Mouse (Mus musculus) liver, embryonic 15.5 days (tissue): Measurements from ENCODE around the gene Nxnl1. TPM values are rescaled to one million over a fixed set of nuclear protein-coding genes. Genes with fewer than 3 reads are reported as not detected.
"Not testable (repeated sequence)": the region's sequence is repeated elsewhere in the genome, so short reads cannot be mapped to it uniquely, and the experiment has no call there.

ENCODE experiments used
- ATAC-seq: fragments of 200-750 bp; cut with Nextera tagmentation; 2 replicates; pipeline ENCODE4 v1.8.0; 2017; ENCODE audit warnings: moderate number of reproducible peaks, mild to moderate bottlenecking, moderate library complexity; ENCODE audit not compliant: insufficient read depth
- H3K27ac ChIP-seq: fragments of 300-500 bp; sonication (generic); replicated peaks from 2 replicates; pipeline ENCODE4 v1.5.1; 2015; ENCODE audit warnings: mild to moderate bottlenecking, inconsistent platforms
- H3K27me3 ChIP-seq: fragments of 300-500 bp; sonication (generic); 2 replicates; pipeline ENCODE4 v1.6.1; 2015; ENCODE audit warnings: mild to moderate bottlenecking, inconsistent platforms
- H3K36me3 ChIP-seq: fragments of 300-500 bp; sonication (generic); replicated peaks from 2 replicates; pipeline ENCODE4 v1.6.1; 2015; ENCODE audit warnings: moderate library complexity, mild to moderate bottlenecking, inconsistent platforms
- H3K4me1 ChIP-seq: fragments of 300-500 bp; sonication (generic); replicated peaks from 2 replicates; pipeline ENCODE4 v1.6.1; 2015; ENCODE audit warnings: inconsistent platforms
- H3K4me2 ChIP-seq: fragments of 300-500 bp; sonication (generic); 2 replicates; pipeline ENCODE4 v1.6.1; 2015; ENCODE audit warnings: moderate library complexity, mild to moderate bottlenecking, inconsistent platforms
- H3K4me3 ChIP-seq: fragments of 300-500 bp; sonication (generic); replicated peaks from 2 replicates; pipeline ENCODE4 v1.5.1; 2015; ENCODE audit warnings: mild to moderate bottlenecking, inconsistent platforms
- H3K9ac ChIP-seq: fragments of 300-500 bp; sonication (generic); 2 replicates; pipeline ENCODE4 v1.6.1; 2015; ENCODE audit warnings: moderate library complexity, mild to moderate bottlenecking, inconsistent platforms
- H3K9me3 ChIP-seq: fragments of 300-500 bp; sonication (generic); replicated peaks from 2 replicates; pipeline ENCODE4 v1.6.1; 2016; ENCODE audit warnings: inconsistent platforms
- WGBS: fragments of 180-500 bp; shearing (Covaris S2); methylation state at CpG from one replicate; pipeline ENCODE4 v1.1.7; 2015; ENCODE audit warnings: mixed read lengths; ENCODE audit not compliant: insufficient replicate concordance; 5-methylcytosine and 5-hydroxymethylcytosine counted together
- polyA plus RNA-seq: library from polyadenylated mRNA; unstranded; fragments of >200 nt; fragmentation: Nextera tagmentation; extraction: Ambion mirVana; gene quantifications from 2 replicates; pipeline ENCODE4 v1.2.1, GENCODE M21; 2015

The Nxnl1 gene
- polyA plus RNA-seq, 1 experiment from 2014 or later = not detected

- WGBS = 59% methylated on average over 7 of the region's 12 CpGs
- not testable (repeated sequence) for H3K9me3 ChIP-seq, ATAC-seq, H3K9ac ChIP-seq, H3K36me3 ChIP-seq, H3K4me2 ChIP-seq, H3K4me3 ChIP-seq, H3K27ac ChIP-seq
- peaks cover 12% of the 10 kb centered on the region for H3K27me3 ChIP-seq
- H3K4me1 ChIP-seq = peaks cover 12% of the 10 kb centered on the region
Observed at GRCm38 (mm10) chr8:71530735-71531467, 35.5 kb downstream of the Nxnl1 start.

DNA sequence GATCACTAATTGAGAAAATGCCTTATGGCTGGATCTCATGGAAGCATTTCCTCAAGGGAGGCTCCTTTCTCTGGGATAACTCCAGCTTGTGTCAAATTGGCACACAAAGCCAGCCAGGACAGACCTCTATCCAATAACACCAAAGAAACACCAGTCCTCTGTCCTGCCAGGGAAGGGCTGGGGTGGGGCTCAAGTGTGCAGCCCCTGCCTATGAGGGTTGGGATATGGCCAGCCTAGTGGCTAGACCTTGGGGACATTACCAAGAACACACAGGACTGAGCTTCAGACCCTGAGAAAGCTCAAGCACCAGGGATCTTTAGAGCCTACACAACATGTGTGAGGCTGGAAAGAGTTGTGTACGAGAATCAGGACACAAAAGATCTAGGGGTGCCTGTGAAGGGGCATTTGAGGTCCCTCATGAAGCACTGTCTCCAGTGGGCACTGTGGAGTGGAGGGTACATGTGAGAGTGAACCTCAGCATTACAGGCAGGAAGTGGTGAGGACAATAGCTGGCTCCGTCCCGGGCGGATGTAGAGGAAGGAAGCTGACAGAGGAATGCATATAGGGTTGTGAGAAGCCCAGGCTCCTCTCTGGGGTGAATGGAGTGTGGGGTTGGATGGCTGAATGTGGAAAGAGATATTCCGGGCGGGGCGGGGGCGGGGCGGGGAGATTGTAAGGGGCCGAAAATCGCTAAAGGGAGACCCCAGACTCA, 37.9 kb downstream of the Nxnl1 start:
- H3K27me3 ChIP-seq = peaks cover 25% of the 10 kb centered on the region
- no peak overlapping the region for H3K9ac ChIP-seq
- 20% methylated on average over 11 of the region's 11 CpGs for WGBS
- H3K9me3 ChIP-seq = no peaks in the 10 kb centered on the region
- H3K36me3 ChIP-seq = no peaks in the 10 kb centered on the region
- H3K4me3 ChIP-seq = no peak overlapping the region
- 0 out of 2 replicates have a peak, but pooled peaks cover 9% of the 10 kb centered on the region for H3K4me1 ChIP-seq
- H3K4me2 ChIP-seq = no peak overlapping the region
- peak; percentile 62 for ATAC-seq
- H3K27ac ChIP-seq = peak overlapping the region; percentile 29; the same call in 1 of the 2 replicates

- peaks cover 27% of the 10 kb centered on the region for H3K27me3 ChIP-seq
- ATAC-seq = no peak
- H3K36me3 ChIP-seq = no peaks in the 10 kb centered on the region
- H3K9me3 ChIP-seq = no peaks in the 10 kb centered on the region
- H3K4me3 ChIP-seq = no peak overlapping the region
- H3K4me2 ChIP-seq = no peak overlapping the region
- H3K27ac ChIP-seq = peak overlapping the region; percentile 33; the same call in 1 of the 2 replicates
- 0 out of 2 replicates have a peak, but pooled peaks cover 9% of the 10 kb centered on the region for H3K4me1 ChIP-seq
- no peak overlapping the region for H3K9ac ChIP-seq
- 44% methylated on average over 3 of the region's 3 CpGs for WGBS
Observed at GRCm38 (mm10) chr8:71527162-71527870, 39.1 kb downstream of the Nxnl1 start.

DNA sequence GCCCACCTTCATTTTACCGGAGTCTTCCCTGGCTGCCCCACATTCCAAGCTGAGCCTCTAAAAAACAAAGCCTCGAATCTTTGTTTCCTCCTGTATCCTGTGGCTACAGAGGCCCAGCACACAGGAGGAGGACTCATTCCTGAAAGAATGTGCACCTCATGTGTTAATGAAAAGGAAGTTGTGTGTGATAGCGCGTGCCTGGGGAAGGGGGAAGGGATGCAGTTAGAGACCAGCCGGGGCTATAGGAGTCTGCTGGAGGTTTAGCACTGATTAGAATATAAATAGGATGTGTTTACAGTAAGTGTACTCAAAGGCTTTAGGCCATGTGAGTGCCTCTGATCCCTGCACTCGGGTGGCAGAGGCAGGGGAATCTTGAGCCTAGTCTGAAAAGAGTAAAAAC, 40.1 kb downstream of the Nxnl1 start:
- 10% methylated on average over 6 of the region's 6 CpGs for WGBS
- no peaks in the 10 kb centered on the region for H3K36me3 ChIP-seq
- H3K27ac ChIP-seq = peak overlapping the region; percentile 33; the same call in 1 of the 2 replicates

GRCm38 (mm10) chr8:71525226-71526050, 41.0 kb downstream of the Nxnl1 start, which contains the start of gene Ccdc194:
Gene Ccdc194 (minus strand): TSS chr8:71525711.
- no peak within 1 kb of the TSS for H3K4me2 ChIP-seq
- H3K27ac ChIP-seq = peak within 1 kb of the TSS; percentile 33; the same call in 1 of the 2 replicates
- no peak within 1 kb of the TSS for H3K9ac ChIP-seq
- WGBS = 39% methylated on average over 46 of the region's 46 CpGs
- H3K27me3 ChIP-seq = peaks cover 35% of the 10 kb centered on the region
- no peak within 1 kb of the TSS for H3K4me3 ChIP-seq
- H3K36me3 ChIP-seq = no peaks in the 10 kb centered on the region
- H3K4me1 ChIP-seq = peaks cover 12% of the 10 kb centered on the region; the same call in 1 of the 2 replicates
- no peak for ATAC-seq
- no peaks in the 10 kb centered on the region for H3K9me3 ChIP-seq

More for the DNA sequence above, 40.1 kb downstream of the Nxnl1 start:
- Histone ChIP-seq H3K27me3 (peaks cover 27% of the 10 kb centered on the region), H3K4me2 (no peak overlapping the region), H3K4me1 (peaks cover 13% of the 10 kb centered on the region; the same call in 1 of the 2 replicates), H3K9ac (no peak overlapping the region), H3K9me3 (no peaks in the 10 kb centered on the region), H3K4me3 (no peak overlapping the region)
- ATAC-seq = no peak

- H3K4me1 ChIP-seq = peaks cover 5% of the 10 kb centered on the region; the same call in 1 of the 2 replicates
- no peak overlapping the region for H3K4me3 ChIP-seq
- no peaks in the 10 kb centered on the region for H3K9me3 ChIP-seq
- no peaks in the 10 kb centered on the region for H3K36me3 ChIP-seq
- ATAC-seq = peak; percentile 60
- H3K27me3 ChIP-seq = peaks cover 34% of the 10 kb centered on the region
- no peak overlapping the region for H3K9ac ChIP-seq
- no peak overlapping the region for H3K27ac ChIP-seq
- no peak overlapping the region for H3K4me2 ChIP-seq
- WGBS = 7% methylated on average over 17 of the region's 17 CpGs
Observed at GRCm38 (mm10) chr8:71521634-71522033, 44.8 kb downstream of the Nxnl1 start.

DNA sequence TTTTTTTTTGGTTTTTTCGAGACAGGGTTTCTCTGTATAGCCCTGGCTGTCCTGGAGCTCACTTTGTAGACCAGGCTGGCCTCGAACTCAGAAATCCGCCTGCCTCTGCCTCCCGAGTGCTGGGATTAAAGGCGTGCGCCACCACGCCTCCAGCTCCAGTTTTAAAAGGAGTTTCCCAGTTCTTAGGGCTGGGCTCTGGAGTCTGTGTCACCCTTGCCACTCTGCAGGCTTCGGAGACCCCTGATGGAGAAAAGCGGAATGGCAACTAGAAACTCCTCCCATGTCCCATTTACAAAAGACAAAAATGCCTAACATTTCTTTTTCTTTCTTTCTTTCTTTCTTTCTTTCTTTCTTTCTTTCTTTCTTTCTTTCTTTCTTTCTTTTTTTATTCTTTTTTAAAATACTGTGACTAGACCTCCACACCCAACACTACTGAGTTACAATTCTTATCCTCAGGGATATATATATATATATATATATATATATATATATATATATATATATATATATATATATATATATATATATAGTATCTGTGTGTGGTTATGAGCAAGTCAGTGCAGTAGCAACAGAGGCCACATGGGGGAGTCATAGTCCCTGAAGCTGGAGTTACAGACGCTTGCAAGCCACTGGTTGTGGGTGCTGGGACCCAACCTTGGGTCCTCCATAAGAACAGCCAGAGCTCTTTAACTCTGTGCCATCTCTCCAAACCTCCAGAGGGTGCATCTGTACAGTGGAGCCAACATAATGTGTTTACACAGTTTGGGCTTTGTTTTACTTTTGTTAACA, 47.2 kb downstream of the Nxnl1 start:
- H3K9me3 ChIP-seq, ATAC-seq, H3K4me1 ChIP-seq, H3K4me3 ChIP-seq, H3K36me3 ChIP-seq, H3K4me2 ChIP-seq, H3K27ac ChIP-seq, H3K9ac ChIP-seq: not testable (repeated sequence)
- peaks cover 14% of the 10 kb centered on the region for H3K27me3 ChIP-seq
- WGBS = 20% methylated on average over 10 of the region's 10 CpGs

GRCm38 (mm10) chr8:71516786-71517185, 49.6 kb downstream of the Nxnl1 start:
- no peak overlapping the region for H3K4me3 ChIP-seq
- H3K9me3 ChIP-seq = no peaks in the 10 kb centered on the region
- no peak overlapping the region for H3K4me2 ChIP-seq
- no peaks in the 10 kb centered on the region for H3K36me3 ChIP-seq
- H3K4me1 ChIP-seq = peaks cover 14% of the 10 kb centered on the region
- ATAC-seq = no peak
- peaks cover 11% of the 10 kb centered on the region for H3K27me3 ChIP-seq
- WGBS = 34% methylated on average over 6 of the region's 6 CpGs
- H3K9ac ChIP-seq = no peak overlapping the region
- H3K27ac ChIP-seq = no peak overlapping the region

- peaks cover 18% of the 10 kb centered on the region for H3K4me1 ChIP-seq
- no peak for ATAC-seq
- no peak overlapping the region for H3K9ac ChIP-seq
- H3K9me3 ChIP-seq = no peaks in the 10 kb centered on the region
- 50% methylated on average over 5 of the region's 5 CpGs for WGBS
- H3K4me2 ChIP-seq = no peak overlapping the region
- peaks cover 6% of the 10 kb centered on the region; the same call in 1 of the 2 replicates for H3K27me3 ChIP-seq
- H3K4me3 ChIP-seq = no peak overlapping the region
- H3K36me3 ChIP-seq = no peaks in the 10 kb centered on the region
- H3K27ac ChIP-seq = no peak overlapping the region
Observed at GRCm38 (mm10) chr8:71515043-71515442, 51.4 kb downstream of the Nxnl1 start.
